Mouse (Mus musculus) CH12.LX (cell line): ENCODE data around the gene Snrk.

Experiments used
- CTCF ChIP-seq, 2 experiments: IDR thresholded peaks in 1 of 2; conservative IDR thresholded peaks in 1 of 2; 2 replicates each; pipeline ENCODE4 v1.5.1; 2011 to 2012; ENCODE audit warnings: low read depth in 2 of 2, low read length in 2 of 2, improper control_type of control experiment in 1 of 2, inconsistent platforms in 1 of 2, mild to moderate bottlenecking in 1 of 2, moderate library complexity in 1 of 2
- ELF1 ChIP-seq: IDR thresholded peaks from 2 replicates; pipeline ENCODE4 v1.6.1; 2014; ENCODE audit warnings: low read depth, mild to moderate bottlenecking, inconsistent platforms, low read length, improper control_type of control experiment
- EP300 ChIP-seq: IDR thresholded peaks from 2 replicates; pipeline ENCODE4 v1.6.1; 2011; ENCODE audit warnings: low read length, improper control_type of control experiment
- GABPA ChIP-seq: IDR thresholded peaks from 2 replicates; pipeline ENCODE4 v1.6.1; 2012; ENCODE audit warnings: low read depth, low read length, improper control_type of control experiment, inconsistent platforms; ENCODE audit not compliant: insufficient replicate concordance
- HCFC1 ChIP-seq: IDR thresholded peaks from 2 replicates; pipeline ENCODE4 v1.6.1; 2012; ENCODE audit warnings: low read depth, mild to moderate bottlenecking, inconsistent platforms, low read length, improper control_type of control experiment
- IRF4 ChIP-seq: IDR thresholded peaks from 2 replicates; pipeline ENCODE4 v1.6.1; 2014; ENCODE audit warnings: low read depth, mild to moderate bottlenecking, inconsistent platforms, low read length, improper control_type of control experiment
- POLR2A ChIP-seq: IDR thresholded peaks from 2 replicates; pipeline ENCODE4 v1.6.1; 2011; ENCODE audit warnings: low read depth, mild to moderate bottlenecking, improper control_type of control experiment, low read length
- ZKSCAN1 ChIP-seq: IDR thresholded peaks from 2 replicates; pipeline ENCODE4 v1.6.1; 2012; ENCODE audit warnings: low read depth, inconsistent platforms, low read length, improper control_type of control experiment, borderline replicate concordance

DNA sequence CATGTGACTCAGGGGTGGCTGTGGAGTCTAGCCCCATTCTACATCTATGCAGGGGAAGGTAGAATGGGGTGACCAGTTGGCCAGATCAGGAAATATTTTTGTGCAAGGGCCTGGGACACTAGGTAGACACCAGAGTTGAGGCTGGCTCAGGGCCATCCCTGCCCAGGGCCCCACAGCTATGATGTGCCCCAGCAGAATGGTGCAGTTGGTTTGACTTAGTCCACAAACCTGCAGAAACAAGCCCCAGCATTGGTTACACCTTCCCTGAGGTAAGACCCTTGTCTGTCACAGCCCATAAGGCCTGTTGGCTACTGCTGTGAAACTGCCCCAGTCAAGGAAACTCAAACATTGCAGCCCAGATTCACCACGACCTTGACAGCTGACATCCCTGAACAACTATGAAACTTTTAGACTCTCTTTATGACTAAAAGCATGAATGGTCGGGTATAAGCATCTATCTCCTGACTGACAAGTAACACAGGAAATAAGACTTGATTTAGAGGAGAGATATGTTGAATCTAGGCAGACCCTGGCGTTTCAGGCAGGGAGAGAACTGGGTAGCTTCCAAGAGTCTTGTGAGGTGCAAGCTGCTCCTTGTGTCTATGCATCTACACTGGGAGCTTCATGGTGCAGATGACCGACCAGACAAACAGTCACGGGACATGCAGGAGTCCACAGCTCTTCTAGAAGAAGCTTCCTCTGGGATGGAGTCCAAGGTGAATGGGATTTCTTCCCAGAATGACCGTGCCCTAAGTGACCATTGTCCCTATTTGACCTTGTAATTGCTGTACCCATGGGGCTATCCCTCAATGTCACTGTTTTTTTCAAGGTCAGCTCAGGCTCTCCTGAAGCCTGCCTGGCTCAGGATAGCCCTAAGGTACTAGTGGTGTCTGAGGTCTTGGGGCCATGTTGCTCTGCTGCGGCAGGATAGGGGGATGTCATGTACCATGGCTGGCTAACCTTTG is 60.5 kb downstream of the Snrk start:
- no peak for TF ChIP-seq HCFC1
- no peak for TF ChIP-seq POLR2A
- no peak for TF ChIP-seq ELF1
- no peak for TF ChIP-seq GABPA
- no peak for TF ChIP-seq EP300
- TF ChIP-seq CTCF (conservative IDR thresholded peaks at IDR 0.05 in 1 of 2, IDR thresholded peaks at IDR 0.05 in 1 of 2; ENCODE audit: low read depth in 2 of 2, low read length in 2 of 2), result no peak
- TF ChIP-seq ZKSCAN1, result no peak
- no peak for TF ChIP-seq IRF4
